Mouse (Mus musculus) retina, postnatal 7 days (tissue): ENCODE measurements around the gene Ints6.
"Not testable (repeated sequence)": the region's sequence is repeated elsewhere in the genome, so short reads cannot be mapped to it uniquely, and the experiment has no call there.

Source experiments
- DNase-seq: peaks from one replicate; pipeline ENCODE4 v3.0.0-alpha.2; 2012; ENCODE audit warnings: low read depth, low spot score

The Ints6 gene

DNA sequence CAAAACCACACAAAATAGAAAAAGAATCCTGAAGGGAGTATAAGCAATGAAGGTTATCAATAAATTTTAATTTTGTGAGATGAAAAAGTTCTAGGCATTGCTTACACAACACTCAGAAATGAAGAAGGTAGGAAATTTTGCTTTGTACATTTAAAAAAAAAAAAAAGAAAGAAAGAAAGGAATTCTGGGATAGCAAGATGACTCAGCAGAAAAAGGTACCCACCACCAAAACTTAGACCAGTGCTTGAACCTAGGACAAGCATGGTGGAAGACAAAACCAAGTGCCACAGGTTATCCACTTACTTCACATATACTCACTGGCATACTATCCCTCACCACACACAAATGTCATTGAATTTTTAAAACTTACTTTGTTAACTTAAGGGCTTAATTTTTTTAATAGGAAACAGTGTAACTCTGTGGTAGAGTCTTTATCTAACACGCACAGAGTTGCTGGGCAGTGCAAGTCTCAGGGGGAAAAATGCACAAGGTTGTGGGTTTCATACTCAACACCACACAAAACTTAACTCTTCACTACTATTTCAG, 5.8 kb downstream of the Ints6 start:
- DNase-seq, result no peak

DNA sequence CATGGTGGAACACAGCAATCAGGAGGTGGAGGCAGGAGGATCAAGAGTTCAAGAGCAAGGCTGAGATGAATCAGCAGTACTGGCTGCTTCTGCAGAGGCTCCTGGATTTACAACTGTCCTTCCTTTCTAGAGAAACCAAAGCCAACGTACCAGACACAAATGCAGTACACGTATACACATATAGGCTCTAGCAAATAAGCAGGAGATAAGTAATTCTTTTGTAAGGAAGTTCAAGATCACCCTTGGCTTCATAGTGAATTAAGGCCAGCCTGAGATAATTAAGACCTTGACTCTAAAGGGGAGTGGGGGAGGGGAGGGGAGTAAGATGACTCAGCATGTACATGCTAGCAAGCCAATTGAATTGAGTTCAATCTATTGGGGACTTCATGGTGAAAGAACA, 9.5 kb downstream of the Ints6 start:
- no peak for DNase-seq

DNA sequence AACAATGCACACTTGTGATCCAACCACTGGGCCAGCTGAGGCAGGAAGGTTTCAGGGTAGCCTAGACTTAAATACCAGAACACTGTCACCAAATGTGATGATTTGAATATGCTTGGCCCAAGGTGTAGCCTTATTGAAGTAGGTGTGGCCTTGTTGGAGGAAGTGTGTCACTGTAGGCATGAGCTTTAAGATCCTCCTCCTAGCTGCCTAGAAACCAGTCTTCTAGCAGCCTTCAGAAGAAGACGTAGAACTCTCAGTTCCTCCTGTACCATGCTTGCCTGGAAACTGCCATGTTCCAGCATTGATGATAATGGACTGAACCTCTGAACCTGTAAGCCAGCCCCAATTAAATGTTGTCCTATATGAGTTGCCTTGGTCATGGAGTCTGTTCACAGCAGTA, 25.3 kb downstream of the Ints6 start:
- DNase-seq, result no peak

GRCm38 (mm10) chr14:62733666-62734065, 27.3 kb downstream of the Ints6 start:
- no peak for DNase-seq

GRCm38 (mm10) chr14:62731902-62732301, 29.1 kb downstream of the Ints6 start:
- no peak for DNase-seq

- DNase-seq, result no peak
These were observed 36.4 kb downstream of the Ints6 start for GRCm38 (mm10) chr14:62724560-62724959.

- DNase-seq, result no peak
These were observed 39.3 kb downstream of the Ints6 start for GRCm38 (mm10) chr14:62721625-62722024.

DNA sequence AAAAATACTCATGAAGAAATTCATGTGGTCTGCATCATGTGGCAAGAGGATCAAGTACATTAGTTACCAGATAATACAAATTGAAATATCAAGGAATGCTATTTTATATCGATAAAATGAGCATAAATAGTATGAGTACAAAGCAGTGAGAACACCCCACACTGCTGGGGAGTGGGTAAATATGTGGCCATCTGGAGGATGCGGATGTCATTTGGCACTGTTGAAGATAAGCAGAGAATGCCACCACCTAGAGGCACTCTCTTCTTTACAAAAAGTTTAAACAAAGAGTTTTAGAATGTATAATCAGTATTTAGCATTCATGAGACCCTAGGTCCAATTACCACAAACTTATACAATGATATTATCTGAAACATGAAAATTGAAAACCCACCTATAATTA, 42.8 kb downstream of the Ints6 start:
- DNase-seq, result no peak

DNA sequence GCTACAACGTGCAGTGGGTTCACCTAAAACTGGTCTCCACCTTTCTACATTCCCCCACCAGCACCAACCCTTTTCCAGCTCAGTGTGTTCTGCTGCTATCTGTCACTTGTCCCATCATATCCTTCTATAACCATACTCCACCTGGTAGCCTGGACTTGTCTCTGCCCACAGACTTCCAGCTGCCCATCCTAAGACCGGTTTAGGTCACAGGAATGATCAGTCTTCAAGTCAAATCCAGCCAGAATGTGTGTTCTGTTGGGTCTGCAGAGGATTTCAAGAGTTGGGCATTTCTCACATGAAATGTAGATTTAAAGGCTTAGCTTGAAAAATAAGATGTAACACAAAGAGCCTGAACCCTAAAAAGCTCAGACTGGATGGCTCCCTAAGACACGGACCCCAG, 87.3 kb downstream of the Ints6 start:
- DNase-seq, result no peak

DNA sequence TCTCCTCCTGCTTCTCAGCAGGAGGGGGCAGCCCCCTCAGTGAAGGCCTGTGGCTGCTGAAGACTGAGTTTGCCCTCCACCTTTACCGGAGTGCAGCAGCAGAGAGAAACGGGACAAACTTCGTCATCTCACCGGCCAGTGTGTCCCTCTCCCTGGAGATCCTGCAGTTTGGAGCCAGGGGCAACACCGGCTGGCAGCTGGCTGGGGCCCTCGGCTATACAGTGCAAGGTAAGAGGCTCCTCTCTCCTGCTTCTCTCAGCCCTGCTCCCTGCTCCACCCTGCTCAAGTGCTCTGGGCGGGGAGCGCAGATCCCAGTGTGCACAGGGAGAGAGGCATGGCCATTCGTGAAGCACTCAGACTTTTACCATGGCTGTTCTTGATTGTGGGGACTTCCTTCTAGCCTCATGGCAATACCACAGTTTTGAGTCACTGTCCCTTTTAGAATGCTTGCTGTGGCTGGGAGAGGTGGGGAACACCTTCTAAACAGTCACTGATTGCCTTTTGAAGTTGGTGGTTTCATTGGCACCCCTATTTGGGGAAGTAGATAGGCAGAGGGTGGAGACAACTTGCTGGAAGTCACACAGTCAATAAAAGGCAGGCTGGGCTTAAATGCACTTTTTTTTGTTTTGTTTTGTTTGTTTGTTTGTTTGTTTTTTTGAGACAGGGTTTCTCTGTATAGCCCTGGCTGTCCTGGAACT, 95.8 kb downstream of the Ints6 start:
- no peak for DNase-seq

DNA sequence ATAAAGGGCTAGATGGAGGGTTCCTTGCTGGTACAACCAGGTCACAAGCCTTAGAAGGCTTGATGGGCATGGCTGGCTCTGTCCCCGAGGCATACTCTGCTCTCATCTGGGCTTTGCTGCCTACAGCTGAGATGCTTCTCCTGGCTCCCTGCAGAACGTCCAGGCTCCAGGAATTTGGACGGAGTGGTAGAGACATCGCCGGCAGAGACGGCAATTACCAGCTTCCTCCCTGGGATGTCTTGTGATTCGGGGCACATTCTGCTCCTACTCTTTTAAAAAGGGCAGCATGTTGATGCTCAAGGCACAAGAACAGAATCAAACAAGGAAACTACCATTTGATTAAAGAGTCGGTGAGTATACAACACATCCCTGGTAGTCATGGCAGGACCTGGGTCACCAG, 97.6 kb downstream of the Ints6 start, which contains the start of gene Serpine3:
Gene Serpine3, plus strand, starts transcription at position 301 of the 400 bp plus-strand sequence.
- DNase-seq, result no peak

- no peak for DNase-seq
These were observed 98.6 kb downstream of the Ints6 start for GRCm38 (mm10) chr14:62662381-62662780.

- no peak for DNase-seq
These were observed 103.5 kb downstream of the Ints6 start for GRCm38 (mm10) chr14:62657469-62657868.

- DNase-seq, result no peak
These were observed 105.0 kb downstream of the Ints6 start for GRCm38 (mm10) chr14:62655996-62656395.

GRCm38 (mm10) chr14:62651771-62652170, 109.2 kb downstream of the Ints6 start:
- DNase-seq, result no peak

DNA sequence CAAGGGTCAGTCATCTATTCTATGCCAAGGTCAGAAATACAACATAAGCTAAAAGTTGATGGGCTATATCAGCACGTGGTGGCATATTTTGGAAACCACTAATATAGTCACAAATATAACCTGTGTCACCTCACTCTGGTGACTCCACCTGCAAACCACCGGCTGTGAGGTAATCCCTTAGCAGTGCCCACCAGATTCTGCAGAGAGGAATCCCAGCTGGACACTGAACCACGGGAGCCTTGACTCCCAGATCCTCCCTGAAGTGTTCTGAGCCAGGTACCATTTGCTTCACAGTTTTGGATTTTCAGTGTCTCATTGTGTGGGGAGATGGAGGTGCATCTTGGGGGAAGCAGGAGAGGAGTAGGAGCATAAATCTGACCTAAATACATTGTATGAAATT, 110.6 kb downstream of the Ints6 start:
- DNase-seq, result no peak

GRCm38 (mm10) chr14:62648405-62648804, 112.6 kb downstream of the Ints6 start:
- no peak for DNase-seq

DNA sequence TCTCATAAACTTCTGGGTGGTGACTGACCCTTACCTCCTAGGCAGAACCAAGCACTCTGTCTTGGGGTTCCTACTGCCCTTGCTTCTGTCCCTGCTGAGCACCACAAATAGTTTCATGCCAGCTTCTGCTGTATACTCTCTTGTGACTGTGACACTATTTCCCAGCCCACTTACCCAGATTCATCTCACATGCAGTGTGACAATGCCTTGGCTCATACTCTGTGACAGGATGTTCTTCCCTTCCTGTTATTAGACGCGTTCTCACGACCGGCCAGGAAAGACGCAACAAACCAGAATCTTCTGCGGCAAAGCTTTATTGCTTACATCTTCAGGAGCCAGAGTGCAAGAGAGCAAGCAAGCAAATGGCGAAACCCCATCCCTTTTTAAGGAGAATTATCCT, 118.6 kb downstream of the Ints6 start:
- not testable (repeated sequence) for DNase-seq

DNA sequence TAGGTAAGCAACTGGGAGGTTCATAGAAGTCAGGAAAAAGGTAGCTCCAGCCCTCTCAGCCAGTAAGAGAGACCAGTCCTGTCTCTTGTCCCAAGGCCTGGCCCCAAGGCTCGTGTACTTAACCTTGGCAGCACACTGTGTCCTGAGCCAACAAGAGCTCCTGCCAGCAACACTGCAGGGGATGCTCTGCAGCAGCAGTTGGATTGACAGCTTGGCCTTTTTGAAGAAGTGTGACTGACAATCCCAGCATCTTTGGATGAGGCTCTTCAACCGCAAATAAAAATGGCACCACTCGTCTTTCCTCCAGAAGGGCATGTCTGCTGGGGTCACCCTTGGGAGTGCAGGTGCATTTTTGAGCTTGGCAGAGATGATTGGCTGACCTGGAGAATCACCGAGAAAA, 120.6 kb downstream of the Ints6 start:
- no peak for DNase-seq

DNA sequence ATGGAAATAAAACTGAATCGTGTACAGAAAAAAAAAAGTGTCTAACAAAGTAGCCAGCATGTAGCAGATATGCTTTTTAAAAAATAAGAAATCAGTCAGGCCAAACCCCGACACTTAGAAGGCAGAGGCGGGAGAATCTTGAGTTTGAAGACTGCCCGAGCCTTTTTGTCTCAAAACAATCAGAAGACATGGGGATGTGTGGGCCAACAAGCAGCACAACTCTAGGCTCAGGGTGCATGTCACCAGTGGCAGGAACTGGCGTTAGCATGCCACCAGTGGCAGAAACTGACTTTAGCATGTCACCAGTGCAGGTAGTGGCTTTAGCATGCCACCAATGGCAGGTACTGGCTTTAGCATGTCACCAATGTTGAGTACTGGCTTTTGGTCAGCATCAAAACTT, 121.4 kb downstream of the Ints6 start:
- DNase-seq, result no peak

- no peak for DNase-seq
These were observed 121.9 kb downstream of the Ints6 start for GRCm38 (mm10) chr14:62639111-62639510.

DNA sequence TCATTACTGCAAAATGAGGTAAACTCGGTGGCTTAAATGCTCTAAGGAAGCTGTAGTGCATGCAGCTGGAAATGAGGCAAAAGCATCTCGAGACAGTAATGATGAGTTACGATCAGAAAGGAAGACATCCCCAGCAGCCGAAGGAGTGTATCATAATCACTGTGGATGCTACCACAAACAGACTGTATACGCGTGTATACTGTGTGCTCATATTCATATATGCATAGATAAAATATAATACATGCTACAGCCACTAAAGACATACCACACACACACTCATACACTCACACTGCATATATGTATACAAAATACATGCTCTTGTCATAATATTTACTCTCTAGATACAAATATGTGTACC, 122.6 kb downstream of the Ints6 start:
- DNase-seq, result no peak

DNA sequence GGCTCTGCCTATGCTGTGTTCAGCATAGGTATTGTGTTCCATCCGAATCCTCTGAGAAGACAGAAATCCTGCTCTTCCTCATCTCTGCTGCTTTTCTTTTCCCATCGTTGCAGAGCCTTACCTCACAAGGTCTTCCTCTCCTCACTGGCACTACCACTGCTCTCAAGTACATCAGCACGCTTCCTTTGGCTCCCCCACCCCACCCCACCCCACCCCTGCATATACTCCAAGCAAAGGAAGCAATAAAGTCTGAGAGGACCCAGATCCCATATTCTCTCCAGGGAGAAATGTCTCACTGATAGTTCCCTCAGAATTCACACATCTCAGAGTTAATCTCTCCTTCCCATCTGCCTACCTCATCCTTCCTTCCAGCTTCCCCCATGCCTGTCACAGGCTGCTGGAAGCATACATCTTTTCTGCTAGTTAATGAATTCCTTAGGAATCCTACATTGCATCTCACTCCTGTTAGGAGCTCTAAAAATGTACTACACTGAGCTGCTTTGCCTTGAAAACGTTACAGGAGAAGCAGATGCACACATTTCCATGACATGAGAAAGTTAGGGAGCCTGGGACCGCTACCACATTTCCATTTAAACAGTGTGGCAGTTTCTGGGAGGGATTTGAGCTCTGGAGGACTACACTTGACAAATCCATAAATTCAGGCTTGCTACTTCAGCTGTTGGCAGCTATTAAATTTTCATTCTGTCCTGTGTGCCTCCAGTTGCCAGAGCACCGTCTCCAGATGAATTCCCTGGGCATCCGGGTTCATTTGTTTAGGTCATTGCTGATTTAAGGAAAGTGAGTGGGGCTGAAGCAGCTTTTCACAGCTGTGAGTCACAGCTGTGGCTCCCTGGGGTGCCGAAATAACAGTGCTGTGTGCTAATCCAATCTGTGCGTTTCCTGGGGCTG, 123.3 kb downstream of the Ints6 start:
- DNase-seq, result no peak
